Mouse (Mus musculus) spleen, adult 12 weeks (tissue): Measurements from ENCODE around the gene Bbs10.

ENCODE experiments used
- DNase-seq: peaks from one replicate; pipeline ENCODE4 v3.0.0; 2022; ENCODE audit warnings: low spot score

Gene Bbs10

GRCm38 (mm10) chr10:111298140-111299098 lies at the start of gene Bbs10:
Gene Bbs10, plus strand, starts transcription at chr10:111298679.
- DNase-seq: peak; percentile 85

- DNase-seq: no peak
These were observed 48.3 kb upstream of the Bbs10 start for GRCm38 (mm10) chr10:111250192-111250591.

DNA sequence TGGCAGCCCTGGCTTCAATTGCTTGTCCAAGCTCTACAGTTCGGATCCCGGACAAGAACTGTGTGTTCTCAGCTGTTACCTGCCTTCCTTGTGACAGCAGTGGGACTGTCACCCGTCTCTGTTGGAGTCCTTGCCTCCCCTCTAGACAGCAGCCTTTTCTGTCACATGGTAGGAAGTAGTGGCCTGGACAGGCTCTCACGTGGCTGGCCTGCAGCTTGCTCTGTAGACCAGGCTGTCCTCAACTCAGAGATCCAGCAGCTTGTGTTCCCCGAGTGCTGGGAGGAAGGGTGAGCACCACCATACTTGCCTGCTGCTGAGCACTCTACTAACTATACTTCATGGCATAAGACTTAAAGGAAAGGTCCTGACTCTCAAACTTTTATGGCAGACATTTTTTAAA lies 46.8 kb upstream of the Bbs10 start:
- DNase-seq: no peak

DNA sequence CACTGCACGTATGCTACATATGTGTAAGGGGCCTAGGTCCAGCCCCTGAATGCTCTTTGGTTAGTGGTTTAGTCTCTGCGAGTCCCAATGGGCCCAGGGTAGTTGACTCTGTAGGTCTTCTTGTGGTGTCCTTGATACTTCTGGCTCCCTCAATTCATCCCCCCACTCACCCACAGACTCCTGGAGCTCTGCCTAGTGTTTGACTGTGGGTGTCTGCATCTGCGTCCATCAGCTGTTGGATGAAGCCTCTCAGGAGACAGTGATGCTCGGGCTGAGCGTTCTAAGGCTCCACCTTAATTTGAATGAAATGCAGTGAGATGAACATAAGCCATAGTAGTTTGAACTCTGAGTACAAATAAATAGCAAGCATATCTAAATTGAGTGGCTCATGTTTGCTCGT lies 43.3 kb upstream of the Bbs10 start:
- DNase-seq: no peak

DNA sequence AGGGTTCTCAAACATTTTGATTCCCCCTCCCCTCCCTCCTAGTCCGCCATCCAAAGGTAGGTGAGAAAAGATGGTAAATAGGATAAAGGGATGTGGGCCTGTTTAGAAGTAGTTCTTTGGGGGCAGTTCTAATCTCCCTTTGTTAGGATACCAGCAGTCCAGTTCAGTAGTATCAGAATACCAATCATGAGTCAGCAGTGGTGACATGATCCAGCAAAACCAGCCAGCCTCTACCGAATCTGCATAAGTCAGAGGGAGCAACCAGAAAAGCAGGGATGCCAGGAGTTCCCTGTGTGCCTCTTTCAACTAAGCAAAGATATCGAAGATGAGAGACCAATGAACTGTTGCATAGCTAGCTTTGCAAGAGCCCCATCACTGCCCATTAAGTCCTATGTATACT lies 42.3 kb upstream of the Bbs10 start:
- no peak for DNase-seq

DNA sequence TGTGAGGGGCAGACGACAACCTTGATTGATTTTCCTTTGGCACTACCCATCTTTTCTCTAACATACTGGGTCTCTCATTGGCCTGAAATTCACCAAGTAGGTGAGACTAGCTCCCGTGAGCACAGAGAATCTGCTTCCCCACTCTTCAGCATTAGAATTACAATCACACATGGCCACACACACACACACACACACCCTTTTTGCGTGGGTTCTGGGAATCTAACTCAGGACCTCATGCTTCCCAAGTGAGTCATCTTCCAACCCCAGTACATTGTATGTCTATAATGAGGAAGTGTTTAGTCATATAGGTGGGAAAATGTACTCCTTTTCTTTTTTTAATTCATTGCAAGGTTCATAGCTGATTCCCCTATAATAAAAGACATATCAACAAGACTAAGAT lies 41.1 kb upstream of the Bbs10 start:
- DNase-seq: no peak

- DNase-seq: no peak
These were observed 40.2 kb upstream of the Bbs10 start for GRCm38 (mm10) chr10:111258256-111258655.

DNA sequence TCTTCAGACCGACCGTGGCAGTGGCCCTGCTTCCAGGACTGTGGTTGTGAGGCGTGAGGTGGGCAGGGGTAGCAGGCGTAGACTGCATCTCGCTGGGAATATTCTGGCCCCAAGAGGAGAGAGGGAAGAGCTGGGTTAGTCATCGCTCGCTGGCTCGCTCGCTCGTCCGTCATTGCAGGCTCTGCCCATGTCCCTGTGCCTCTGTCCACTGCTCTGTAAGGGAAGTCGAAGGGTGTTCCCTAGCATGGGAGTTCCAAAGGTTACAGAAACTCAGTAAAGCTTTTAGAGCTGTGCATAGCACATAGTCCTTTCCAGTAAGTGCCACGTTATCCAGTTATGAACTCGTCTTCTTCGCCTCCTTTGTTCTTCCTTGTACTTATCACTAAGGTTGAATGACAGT lies 26.8 kb upstream of the Bbs10 start:
- no peak for DNase-seq

GRCm38 (mm10) chr10:111272905-111273304 lies 25.6 kb upstream of the Bbs10 start:
- no peak for DNase-seq

DNA sequence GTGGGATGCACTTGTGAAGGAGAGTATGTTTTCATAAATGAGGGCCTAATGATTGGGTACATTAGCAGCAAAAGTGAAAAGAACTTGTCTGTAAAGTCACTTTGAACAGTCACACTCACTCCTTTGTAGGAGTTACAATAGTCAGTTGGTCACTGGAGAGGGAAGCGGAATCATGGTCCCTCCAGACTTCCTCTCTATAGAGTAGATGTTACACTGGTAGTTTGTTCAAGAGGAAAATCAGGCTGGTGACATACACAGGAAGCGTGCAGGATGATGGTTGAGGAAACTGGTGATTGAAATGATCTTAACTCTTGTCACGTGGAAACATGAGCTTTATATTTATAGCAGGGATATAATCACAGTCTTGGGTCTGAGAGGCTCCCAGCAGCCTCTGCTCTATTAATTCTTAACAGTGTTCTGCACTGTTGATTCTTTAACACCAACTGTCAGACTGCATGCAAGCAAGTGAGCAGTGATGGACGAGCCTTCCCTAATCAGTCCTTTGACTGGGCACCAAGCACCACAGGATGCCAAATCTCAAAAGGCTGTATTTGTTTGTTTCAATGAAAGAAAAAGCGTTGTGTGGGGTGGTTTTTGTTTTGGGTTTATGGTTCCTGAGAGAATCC lies 24.9 kb upstream of the Bbs10 start:
- DNase-seq: no peak

- DNase-seq: no peak
These were observed 22.7 kb upstream of the Bbs10 start for GRCm38 (mm10) chr10:111275822-111276221.

DNA sequence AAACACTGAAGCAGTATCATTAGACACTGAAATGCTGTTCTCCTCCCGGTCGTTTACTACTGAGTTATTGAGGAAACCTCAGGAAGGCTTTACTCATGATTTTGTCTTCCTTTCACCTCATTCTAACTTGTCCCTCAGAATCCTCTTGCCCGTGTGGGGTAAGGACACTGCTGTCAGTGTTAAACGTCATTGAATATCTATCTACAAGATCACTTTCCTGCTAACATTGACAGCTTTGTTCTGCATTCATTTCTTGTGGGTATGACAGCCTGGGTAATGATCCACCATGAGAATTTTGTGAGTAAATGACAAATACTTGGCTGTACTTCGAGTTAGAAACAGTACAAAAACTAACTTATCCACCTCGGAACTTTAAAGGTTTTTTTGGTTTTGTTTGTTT lies 848 bp upstream of the Bbs10 start:
- no peak for DNase-seq

- no peak for DNase-seq
These were observed 1.1 kb downstream of the Bbs10 start for GRCm38 (mm10) chr10:111299591-111299990.

- DNase-seq: no peak
These were observed 2.6 kb downstream of the Bbs10 start for GRCm38 (mm10) chr10:111301041-111301440.

- DNase-seq: no peak
These were observed 4.0 kb downstream of the Bbs10 start for GRCm38 (mm10) chr10:111302486-111302885.

DNA sequence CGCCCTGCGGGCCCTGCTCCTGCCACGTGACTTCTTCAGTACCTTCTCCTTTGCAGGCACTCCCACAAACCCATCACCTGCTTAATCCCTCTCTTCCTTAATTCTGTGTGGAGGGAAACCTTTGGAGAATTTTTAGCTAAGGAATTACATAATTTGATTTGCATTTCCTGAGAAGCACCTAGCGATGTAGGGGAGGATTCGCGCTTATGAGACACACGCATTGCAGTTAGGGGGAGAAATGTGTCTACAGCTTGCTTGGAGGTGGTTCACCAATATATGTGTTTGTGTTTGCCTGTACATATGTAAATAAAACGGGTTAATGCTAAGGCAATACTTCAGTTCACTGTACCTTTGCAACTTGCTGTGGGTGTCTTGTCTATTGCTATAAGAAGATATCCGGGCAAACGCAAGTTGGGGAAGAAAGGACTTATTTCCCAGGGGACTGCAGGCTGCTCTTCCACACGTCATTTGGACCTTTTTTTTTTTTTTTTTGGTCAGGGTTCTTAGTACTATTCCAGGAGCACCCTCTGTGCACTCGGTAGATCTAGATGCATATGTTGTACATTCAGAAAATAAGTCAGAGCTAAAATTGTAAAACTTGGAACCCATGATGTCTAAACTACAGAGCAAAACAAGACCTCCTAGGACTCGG lies 10.5 kb downstream of the Bbs10 start:
- no peak for DNase-seq

DNA sequence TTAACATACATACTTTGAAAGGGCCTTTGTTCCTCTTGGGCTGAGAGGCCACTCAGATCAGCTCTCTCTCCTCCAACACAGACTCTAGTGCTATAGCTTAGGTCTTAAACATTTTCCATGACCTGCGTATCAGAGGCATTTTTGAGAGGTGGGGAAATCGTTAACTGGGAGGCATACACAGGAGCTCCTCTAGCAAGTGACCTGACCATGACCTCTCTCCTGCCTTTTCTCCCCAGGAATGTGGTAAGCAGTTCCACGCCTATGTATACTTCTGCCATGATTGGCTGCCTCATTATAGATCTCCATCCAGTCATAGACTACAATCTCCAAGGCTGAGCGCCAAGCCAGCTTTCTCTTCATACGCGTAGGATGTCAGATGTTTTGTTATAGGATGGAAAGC lies 14.8 kb downstream of the Bbs10 start:
- DNase-seq: no peak

DNA sequence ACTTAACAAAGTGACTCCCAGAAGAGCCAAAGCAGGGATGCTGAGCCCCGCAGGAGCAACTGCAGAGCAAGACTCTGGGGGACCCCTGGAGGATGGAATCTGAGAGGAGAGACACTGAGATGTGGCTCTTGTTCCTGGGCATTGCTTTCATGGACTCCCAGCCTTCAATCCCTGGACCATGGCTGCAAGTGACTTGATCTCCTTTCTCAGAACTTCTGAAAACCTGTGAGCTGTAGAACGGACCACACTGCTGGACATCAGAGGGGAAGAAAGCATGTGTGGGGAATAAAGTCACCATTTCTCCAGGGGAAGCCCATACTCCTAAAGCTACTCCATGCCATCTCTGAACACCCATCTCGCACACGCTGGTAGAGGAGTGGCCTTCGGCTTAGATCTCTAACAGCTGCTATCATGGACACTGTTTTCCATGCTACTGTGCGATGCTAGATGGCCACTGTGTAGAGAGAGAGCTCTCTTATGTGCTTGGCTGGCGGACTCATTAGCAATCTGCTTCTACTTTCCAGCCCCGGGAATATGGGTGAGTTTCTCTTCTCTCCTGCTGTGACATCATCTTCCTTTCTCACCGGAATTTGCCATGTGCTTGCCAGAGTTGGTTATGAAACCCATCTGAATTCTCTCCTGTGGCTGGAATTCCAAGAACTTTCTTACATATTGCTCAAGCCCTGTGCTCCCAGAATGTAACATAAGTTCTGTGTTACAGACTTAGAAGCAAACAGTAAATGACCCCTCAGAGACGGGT lies 16.3 kb downstream of the Bbs10 start:
- DNase-seq: no peak

- no peak for DNase-seq
These were observed 17.5 kb downstream of the Bbs10 start for GRCm38 (mm10) chr10:111315940-111316339.

DNA sequence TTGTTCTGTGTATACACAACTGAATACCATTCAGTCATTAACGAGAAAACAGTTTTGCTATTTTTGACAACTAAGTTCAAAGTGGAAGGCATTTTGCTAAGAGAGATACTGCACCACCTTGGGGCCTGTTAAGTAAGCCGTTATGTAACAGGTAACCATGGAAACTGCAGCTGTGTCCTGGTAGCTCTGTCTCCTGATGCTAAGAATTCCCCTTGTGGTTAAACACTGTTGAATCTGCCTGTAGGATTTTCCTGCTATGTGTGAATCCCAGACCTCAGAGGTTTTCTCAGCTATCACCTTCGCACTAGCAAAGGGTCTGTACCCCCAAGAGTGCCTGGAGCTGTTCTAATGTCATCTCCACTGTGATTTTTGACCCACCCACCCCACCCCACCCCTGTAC lies 19.5 kb downstream of the Bbs10 start:
- DNase-seq: no peak

GRCm38 (mm10) chr10:111318805-111319500 lies 20.5 kb downstream of the Bbs10 start:
- DNase-seq: no peak

- DNase-seq: no peak
These were observed 22.1 kb downstream of the Bbs10 start for GRCm38 (mm10) chr10:111320579-111320978.
